Mouse (Mus musculus) hindbrain, embryonic 13.5 days (tissue): ENCODE data around the gene Pea15a. TPM values are rescaled to one million over a fixed set of nuclear protein-coding genes. Genes with fewer than 3 reads are reported as not detected.

ENCODE experiments used
- ATAC-seq: fragments of 200-750 bp; cut with Nextera tagmentation; 2 replicates; pipeline ENCODE4 v1.8.0; 2017; ENCODE audit warnings: moderate TSS enrichment; ENCODE audit not compliant: low FRiP score
- H3K27ac ChIP-seq: fragments of 300-500 bp; sonication (generic); 2 replicates; pipeline ENCODE4 v1.5.1; 2015; ENCODE audit warnings: inconsistent platforms, mild to moderate bottlenecking, moderate library complexity
- H3K27me3 ChIP-seq: fragments of 300-500 bp; sonication (generic); 2 replicates; pipeline ENCODE4 v1.6.1; 2015; ENCODE audit warnings: mild to moderate bottlenecking, inconsistent platforms
- H3K36me3 ChIP-seq: fragments of 300-500 bp; sonication (generic); 2 replicates; pipeline ENCODE4 v1.6.1; 2015; ENCODE audit warnings: mild to moderate bottlenecking, inconsistent platforms
- H3K4me1 ChIP-seq: fragments of 300-500 bp; sonication (generic); replicated peaks from 2 replicates; pipeline ENCODE4 v1.6.1; 2015; ENCODE audit warnings: inconsistent platforms
- H3K4me2 ChIP-seq: fragments of 300-500 bp; sonication (generic); 2 replicates; pipeline ENCODE4 v1.6.1; 2015; ENCODE audit warnings: inconsistent platforms, mild to moderate bottlenecking, moderate library complexity
- H3K4me3 ChIP-seq: fragments of 300-500 bp; sonication (generic); 2 replicates; pipeline ENCODE4 v1.5.1; 2015; ENCODE audit warnings: mild to moderate bottlenecking, inconsistent platforms
- H3K9ac ChIP-seq: fragments of 300-500 bp; sonication (generic); 2 replicates; pipeline ENCODE4 v1.6.1; 2015; ENCODE audit warnings: mild to moderate bottlenecking, inconsistent platforms
- H3K9me3 ChIP-seq: fragments of 300-500 bp; sonication (generic); 2 replicates; pipeline ENCODE4 v1.6.1; 2016; ENCODE audit warnings: inconsistent platforms
- WGBS: fragments of 180-500 bp; shearing (Covaris S2); methylation state at CpG from one replicate; pipeline ENCODE4 v1.1.7; 2015; 5-methylcytosine and 5-hydroxymethylcytosine counted together
- polyA plus RNA-seq: library from polyadenylated mRNA; unstranded; fragments of >200 nt; fragmentation: Nextera tagmentation; extraction: Ambion mirVana; gene quantifications from 2 replicates; pipeline ENCODE4 v1.2.1, GENCODE M21; 2015

Gene Pea15a
- polyA plus RNA-seq, 1 experiment from 2014 or later = 410 TPM

DNA sequence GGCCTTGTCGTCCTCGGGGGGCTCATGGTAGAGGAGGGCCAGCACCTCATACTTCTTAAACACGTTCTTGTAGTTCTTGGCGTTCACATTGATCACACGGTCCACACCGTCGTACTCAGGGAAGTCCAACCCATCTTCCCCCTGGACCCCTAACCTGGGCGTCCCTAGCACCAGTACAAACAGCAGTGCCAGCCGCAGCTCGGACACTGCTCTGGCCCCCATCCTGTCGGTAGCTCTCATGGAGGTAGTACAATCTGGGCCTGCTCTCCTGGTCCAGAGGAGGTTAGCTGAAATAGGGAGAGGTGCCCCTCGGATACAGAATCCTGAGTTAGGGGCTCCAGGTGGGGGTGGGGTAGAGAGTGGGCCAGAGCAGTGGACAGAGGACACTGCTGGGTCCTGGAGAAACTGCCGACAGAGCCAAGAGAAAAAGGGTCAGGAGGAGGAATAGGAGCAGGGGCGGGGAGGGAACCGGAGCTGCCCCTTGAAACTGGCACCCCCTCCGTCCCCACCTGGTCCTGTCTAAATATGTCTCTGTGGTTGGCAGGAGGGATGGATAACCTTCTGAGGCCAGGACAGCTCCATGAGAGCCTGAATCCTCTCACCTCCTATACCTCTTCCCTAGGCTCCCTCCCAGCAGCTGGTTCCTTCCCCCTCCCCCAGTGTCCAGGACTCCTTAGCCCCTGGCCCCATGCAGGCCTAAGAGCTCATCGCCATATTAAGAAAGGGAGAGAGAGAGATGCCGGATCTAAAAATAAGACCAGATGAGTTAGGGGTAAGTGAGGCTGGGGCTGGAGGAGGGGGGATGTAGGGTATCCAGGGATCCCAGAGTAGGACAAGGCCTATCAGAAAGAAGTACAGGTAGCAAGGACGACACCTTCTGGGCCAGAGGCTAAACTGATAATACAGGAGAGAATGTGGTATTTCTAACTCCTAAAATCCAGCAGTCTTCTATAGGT, 13.1 kb upstream of the Pea15a start, which contains the start of gene Casq1:
Gene Casq1, minus strand, starts transcription at position 418 of the 956 bp plus-strand sequence.
- Histone ChIP-seq H3K9ac (no peak within 1 kb of the TSS), H3K4me1 (peaks cover 51% of the 10 kb centered on the region), H3K27me3 (no peaks in the 10 kb centered on the region), H3K9me3 (no peaks in the 10 kb centered on the region), H3K36me3 (no peaks in the 10 kb centered on the region), H3K4me3 (no peak within 1 kb of the TSS), H3K4me2 (no peak within 1 kb of the TSS), H3K27ac (peak within 1 kb of the TSS; percentile 61)
- 81% methylated on average over 19 of the region's 19 CpGs for WGBS
- ATAC-seq = no peak

DNA sequence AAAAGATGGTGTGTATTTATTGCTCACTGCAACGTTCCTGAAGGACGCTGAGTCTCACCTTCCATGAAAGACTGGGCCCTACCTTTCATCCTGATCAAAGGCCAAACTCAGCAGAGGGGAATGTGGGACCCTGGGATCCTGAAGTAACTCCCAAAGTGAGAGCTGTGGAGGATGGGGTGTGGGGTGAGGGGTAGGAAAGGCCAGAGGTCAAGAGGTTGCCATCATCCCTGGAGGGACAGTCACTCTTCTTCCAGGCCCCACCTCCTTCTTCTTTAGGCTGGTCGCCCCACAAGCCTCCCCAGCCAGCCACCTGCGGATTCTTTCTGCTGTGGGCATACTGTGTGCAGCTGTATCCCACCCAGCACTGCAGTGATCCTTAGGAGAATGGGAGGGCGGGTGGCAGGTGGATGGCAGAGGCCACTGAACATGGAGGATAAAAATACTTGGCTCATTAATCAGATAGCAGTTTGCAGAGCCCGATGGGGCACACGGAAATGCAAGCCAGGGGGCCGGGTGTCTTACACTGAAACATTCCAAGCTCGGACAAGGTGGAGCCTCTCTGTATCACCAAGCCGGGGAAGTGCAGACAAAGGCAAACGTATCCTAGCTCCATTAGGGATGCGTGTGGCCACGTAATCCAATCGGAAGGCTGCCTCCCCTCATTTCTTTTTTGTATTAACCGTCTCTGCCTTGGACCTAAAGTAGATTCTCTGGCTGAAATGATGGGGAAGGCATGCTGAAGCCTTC, 11.7 kb upstream of the Pea15a start:
- H3K9me3 ChIP-seq = no peaks in the 10 kb centered on the region
- no peak for ATAC-seq
- no peak overlapping the region for H3K9ac ChIP-seq
- H3K4me3 ChIP-seq = no peak overlapping the region
- no peak overlapping the region for H3K4me2 ChIP-seq
- 0 out of 2 replicates have a peak overlapping the region, but pooled peaks have one; percentile 35 for H3K27ac ChIP-seq
- 47% methylated on average over 15 of the region's 15 CpGs for WGBS
- H3K27me3 ChIP-seq = no peaks in the 10 kb centered on the region
- H3K36me3 ChIP-seq = no peaks in the 10 kb centered on the region
- peaks cover 65% of the 10 kb centered on the region for H3K4me1 ChIP-seq

DNA sequence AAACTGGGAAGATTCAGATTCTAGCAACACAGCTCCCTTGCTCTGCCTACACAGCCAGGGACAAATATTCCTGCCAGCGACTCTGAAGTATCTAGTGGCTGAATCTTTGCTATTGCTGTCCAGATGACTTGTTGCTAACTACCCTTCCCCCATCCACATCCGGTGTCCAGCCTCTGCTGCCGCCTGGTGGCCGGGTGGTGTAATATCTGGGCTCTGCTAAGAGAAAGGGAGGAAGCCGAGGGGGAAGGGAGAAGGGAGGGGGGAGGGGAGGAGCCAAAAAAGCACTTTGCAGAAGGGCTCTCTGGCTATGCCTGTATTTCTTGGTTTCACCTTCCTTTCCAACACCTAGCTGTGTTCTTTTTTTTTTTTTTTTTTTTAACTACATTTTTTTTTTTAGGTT, 10.5 kb upstream of the Pea15a start:
- 2% methylated on average over 5 of the region's 5 CpGs for whole genome bisulfite sequencing
- ATAC-seq = peak; percentile 12; the same call in 1 of the 2 replicates
- Histone ChIP-seq H3K4me3 (no peak overlapping the region), H3K27me3 (no peaks in the 10 kb centered on the region), H3K9ac (peak overlapping the region; percentile 13; the same call in 1 of the 2 replicates), H3K4me1 (peaks cover 74% of the 10 kb centered on the region), H3K27ac (peak overlapping the region; percentile 40; the same call in 1 of the 2 replicates), H3K9me3 (no peaks in the 10 kb centered on the region), H3K36me3 (no peaks in the 10 kb centered on the region), H3K4me2 (peak overlapping the region; percentile 36)

DNA sequence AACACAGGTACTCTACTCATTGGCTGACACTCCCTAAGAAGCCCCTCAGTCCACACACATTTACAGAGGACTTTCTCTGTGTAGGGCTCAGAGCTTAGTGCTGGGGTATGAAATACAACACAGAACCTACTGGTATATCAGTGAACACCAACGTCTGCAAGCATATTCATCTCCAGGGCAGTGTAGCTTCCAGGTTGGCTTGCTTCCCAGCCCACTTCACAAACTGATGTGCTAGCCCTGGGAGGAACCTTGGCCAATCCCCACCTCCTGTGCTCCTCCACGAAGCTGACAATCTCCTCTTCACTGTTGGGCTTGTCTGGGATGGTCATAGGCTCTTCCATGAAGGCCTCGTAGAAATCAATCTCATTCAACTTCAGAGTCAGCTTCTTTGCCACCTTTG, 8.1 kb upstream of the Pea15a start:
- H3K27me3 ChIP-seq = no peaks in the 10 kb centered on the region
- H3K9me3 ChIP-seq = no peaks in the 10 kb centered on the region
- H3K4me1 ChIP-seq = peaks cover 50% of the 10 kb centered on the region
- WGBS = 72% methylated on average over 3 of the region's 3 CpGs
- ATAC-seq = no peak
- H3K36me3 ChIP-seq = no peaks in the 10 kb centered on the region; the same call in 1 of the 2 replicates
- no peak overlapping the region for H3K9ac ChIP-seq
- no peak overlapping the region for H3K27ac ChIP-seq
- no peak overlapping the region for H3K4me2 ChIP-seq
- H3K4me3 ChIP-seq = no peak overlapping the region

DNA sequence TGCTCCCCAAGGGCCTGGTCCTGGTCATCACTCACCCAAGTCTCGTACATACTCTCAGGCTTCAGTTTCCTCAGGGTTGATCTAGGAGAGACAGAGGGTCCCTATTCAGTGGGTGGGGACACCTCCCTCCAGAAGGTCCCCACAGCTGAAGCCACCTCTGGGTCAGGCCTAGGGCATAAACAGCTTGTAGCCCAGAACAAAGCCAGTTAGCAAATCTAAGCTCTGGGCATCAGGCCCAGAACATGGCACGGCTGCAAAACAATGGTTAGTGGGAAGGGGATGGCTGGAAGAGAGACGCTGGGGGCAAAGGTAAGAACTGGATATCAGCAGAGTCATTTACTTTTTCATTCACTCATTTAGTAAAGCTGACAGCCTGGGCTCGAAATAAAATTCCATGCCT, 7.2 kb upstream of the Pea15a start:
- 0 out of 2 replicates have a peak, but pooled peaks have one; percentile 13 for ATAC-seq
- Histone ChIP-seq H3K4me2 (no peak overlapping the region), H3K27me3 (no peaks in the 10 kb centered on the region), H3K9me3 (no peaks in the 10 kb centered on the region), H3K36me3 (no peaks in the 10 kb centered on the region; the same call in 1 of the 2 replicates), H3K4me3 (no peak overlapping the region), H3K9ac (peak overlapping the region; percentile 24; the same call in 1 of the 2 replicates), H3K27ac (peak overlapping the region; percentile 41), H3K4me1 (peaks cover 42% of the 10 kb centered on the region)
- WGBS = 45% methylated on average over 4 of the region's 4 CpGs

DNA sequence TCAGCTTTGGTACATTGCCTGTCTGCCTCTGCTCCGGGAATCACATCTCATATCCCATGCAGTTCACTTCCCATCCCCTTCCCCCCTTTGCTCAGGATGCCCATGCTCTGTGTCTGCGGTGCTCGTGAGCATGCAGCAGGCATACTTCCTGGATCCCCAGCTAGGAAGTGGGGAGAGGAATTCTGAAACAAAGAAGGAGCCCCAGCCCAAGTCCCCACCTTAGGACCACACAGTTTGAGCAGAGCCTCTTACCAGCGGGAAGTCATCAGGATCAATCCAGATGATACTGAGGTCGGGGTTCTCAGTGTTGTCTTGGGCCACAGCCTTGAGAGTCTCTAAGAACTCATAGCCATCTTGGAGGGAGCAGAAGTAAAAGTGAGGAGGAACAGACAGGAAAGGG, 6.2 kb upstream of the Pea15a start:
- no peaks in the 10 kb centered on the region for H3K9me3 ChIP-seq
- 43% methylated on average over 5 of the region's 5 CpGs for WGBS

DNA sequence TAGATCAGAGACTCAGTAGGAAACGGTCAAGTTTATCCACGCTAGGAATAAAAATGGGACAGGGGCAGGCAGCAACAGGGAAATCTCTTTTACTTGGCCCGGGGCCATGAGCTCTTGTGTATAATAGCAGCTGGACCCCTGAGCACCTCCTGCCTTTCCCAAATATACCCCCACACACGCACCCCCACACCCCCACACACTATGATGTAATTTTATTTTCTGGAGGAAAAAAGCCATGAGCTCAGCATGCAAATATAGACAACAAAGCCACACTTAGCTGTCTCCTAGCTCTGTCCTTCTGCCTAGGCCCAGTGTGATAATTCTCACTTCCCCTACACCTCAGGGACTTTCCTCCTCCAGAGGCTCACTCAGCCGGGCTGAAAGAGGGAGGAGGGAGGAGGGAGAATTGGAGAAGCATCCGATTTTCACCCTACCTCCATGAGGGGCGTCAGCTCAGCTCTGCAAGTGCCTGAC, 544 bp upstream of the Pea15a start:
- peak overlapping the region; percentile 82; the same call in 1 of the 2 replicates for H3K4me3 ChIP-seq
- peaks cover 49% of the 10 kb centered on the region for H3K4me1 ChIP-seq

More for the DNA sequence above, 6.2 kb upstream of the Pea15a start:
- H3K27ac ChIP-seq = peak overlapping the region; percentile 9
- no peak overlapping the region for H3K9ac ChIP-seq
- H3K4me1 ChIP-seq = peaks cover 36% of the 10 kb centered on the region
- no peaks in the 10 kb centered on the region for H3K27me3 ChIP-seq
- H3K4me3 ChIP-seq = no peak overlapping the region
- no peak for ATAC-seq
- no peaks in the 10 kb centered on the region; the same call in 1 of the 2 replicates for H3K36me3 ChIP-seq
- H3K4me2 ChIP-seq = no peak overlapping the region

DNA sequence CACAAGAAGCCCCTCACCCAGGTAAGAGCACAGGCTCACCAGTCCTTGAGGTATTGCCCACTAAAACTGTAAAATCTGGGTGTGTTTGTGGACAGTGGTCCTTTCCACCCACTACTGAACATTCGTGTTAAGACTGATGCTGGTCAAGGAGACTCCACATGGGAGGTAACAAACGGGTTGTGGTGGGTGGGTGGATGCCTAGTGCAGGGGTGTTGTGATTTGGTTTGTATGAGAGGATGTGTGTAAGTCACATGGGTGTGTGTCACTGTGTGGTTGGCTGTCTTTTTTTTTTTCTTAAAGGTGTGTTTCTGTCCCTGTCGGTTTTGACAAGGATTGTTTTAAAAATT, 890 bp downstream of the Pea15a start:
- peak overlapping the region; percentile 95 for H3K27ac ChIP-seq
- WGBS = 5% methylated on average over 3 of the region's 3 CpGs
- no peak for ATAC-seq
- H3K27me3 ChIP-seq = no peaks in the 10 kb centered on the region
- H3K4me1 ChIP-seq = peaks cover 63% of the 10 kb centered on the region
- H3K4me3 ChIP-seq = peak overlapping the region; percentile 82
- H3K4me2 ChIP-seq = peak overlapping the region; percentile 70
- no peaks in the 10 kb centered on the region for H3K9me3 ChIP-seq
- no peaks in the 10 kb centered on the region; the same call in 1 of the 2 replicates for H3K36me3 ChIP-seq
- peak overlapping the region; percentile 97 for H3K9ac ChIP-seq

More for the DNA sequence above, 544 bp upstream of the Pea15a start:
- H3K9ac ChIP-seq = peak overlapping the region; percentile 97
- no peaks in the 10 kb centered on the region; the same call in 1 of the 2 replicates for H3K36me3 ChIP-seq
- WGBS = 15% methylated on average over 6 of the region's 7 CpGs
- peak overlapping the region; percentile 95 for H3K27ac ChIP-seq
- ATAC-seq = no peak; the same call in 1 of the 2 replicates
- no peaks in the 10 kb centered on the region for H3K9me3 ChIP-seq
- no peaks in the 10 kb centered on the region for H3K27me3 ChIP-seq
- H3K4me2 ChIP-seq = peak overlapping the region; percentile 70

DNA sequence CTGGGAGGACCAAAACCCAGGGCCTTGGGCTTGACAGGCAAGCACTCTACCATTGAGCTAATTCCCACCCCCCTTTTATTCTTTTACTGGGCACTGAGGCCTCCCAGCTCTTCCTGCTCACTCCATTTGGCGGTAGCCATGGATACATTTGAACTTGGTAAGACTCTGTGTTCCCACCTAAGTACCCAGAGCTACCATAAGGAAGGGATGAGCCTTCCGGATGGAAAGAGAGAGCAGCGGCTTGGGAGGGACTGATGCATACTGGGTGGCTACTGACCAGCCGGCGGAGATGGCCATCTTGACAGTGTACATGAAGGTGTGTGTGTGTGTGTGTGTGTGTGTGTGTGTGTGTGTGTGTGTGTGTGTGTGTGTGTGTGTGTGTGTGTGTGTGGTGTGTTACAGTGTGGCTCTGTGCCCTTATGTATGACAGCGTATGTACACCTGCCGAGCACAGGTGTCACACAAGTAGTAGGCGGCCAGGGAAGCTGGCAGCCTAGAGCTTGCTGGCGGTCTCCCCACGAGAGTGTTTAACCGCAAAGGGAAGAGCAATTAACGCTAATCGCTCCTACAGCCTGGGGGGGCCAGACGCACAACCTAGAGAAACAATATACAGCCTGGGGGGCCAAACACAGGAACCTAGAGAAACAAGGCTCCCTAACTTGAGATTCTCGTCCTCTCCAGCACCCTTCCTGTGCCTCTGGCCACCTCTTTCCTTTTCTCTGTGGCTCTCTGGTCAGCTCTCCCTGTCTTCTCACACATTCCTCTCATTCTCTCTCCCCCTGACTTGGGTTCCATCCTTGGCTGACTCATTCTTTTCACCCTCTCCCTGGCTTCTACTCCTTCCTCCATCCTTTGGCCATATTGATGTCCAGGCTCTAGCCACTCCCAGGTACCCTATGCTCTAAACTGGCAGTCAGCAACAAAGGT, 1.5 kb downstream of the Pea15a start:
- Histone ChIP-seq H3K4me1 (peaks cover 69% of the 10 kb centered on the region), H3K9me3 (no peaks in the 10 kb centered on the region), H3K9ac (peak overlapping the region; percentile 97), H3K4me3 (peak overlapping the region; percentile 82), H3K27me3 (no peaks in the 10 kb centered on the region), H3K36me3 (peaks cover 4% of the 10 kb centered on the region), H3K4me2 (peak overlapping the region; percentile 70), H3K27ac (peak overlapping the region; percentile 95)
- ATAC-seq = no peak
- 15% methylated on average over 15 of the region's 15 CpGs for WGBS

DNA sequence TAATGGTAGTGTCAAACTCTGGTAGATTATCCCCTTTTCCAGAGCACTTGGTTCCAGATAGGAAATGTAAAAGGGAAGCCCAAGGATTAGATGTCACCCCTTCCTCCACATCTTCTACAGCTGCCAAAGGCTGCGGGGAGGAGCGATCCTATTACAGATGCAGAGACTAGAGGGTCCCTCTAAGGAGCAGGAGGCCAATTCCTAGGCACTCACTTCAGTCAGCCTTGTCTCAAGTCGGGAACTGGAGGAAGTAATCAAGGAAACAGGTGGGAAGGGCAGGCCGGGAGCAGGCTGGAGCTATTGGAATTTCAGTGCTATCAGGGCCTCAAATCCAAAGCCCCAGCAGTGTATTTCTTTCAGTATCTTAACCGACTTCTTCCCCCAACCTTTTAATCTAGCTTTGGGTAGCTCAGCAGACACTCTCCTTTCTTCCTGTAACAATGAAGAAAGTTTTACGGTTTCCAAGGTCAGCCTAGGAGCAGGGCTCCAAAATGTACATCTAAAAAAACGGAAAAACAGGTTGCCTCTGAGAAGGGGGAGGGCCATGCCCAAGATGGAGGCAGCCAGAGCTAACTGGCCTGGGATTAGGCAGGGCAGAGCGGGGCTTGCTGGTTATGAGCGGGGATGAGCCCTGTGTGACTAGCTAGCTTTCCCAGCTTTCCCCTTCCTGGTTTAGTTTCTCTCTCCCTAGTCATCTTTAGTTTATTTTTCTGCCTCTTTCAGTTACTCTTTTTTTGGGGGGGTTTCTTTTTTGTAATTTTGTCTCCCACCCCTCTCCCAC, 2.4 kb downstream of the Pea15a start:
- H3K27me3 ChIP-seq = no peaks in the 10 kb centered on the region
- peak overlapping the region; percentile 82 for H3K4me3 ChIP-seq
- peak overlapping the region; percentile 70 for H3K4me2 ChIP-seq
- WGBS = 12% methylated on average over 9 of the region's 9 CpGs
- peaks cover 76% of the 10 kb centered on the region for H3K4me1 ChIP-seq
- peak overlapping the region; percentile 95 for H3K27ac ChIP-seq
- peak overlapping the region; percentile 97 for H3K9ac ChIP-seq
- H3K36me3 ChIP-seq = peaks cover 13% of the 10 kb centered on the region
- no peaks in the 10 kb centered on the region for H3K9me3 ChIP-seq
- ATAC-seq = no peak
